Mouse (Mus musculus) spleen, postnatal 0 days (tissue): ENCODE measurements around the gene Olfr1082. TPM values are rescaled to one million over a fixed set of nuclear protein-coding genes. Genes with fewer than 3 reads are reported as not detected.

Experiments used
- polyA plus RNA-seq: library from polyadenylated mRNA; unstranded; fragments of >200 nt; fragmentation: Nextera tagmentation; extraction: Ambion mirVana; gene quantifications from 2 replicates; pipeline ENCODE4 v1.2.1, GENCODE M21; 2015

The Olfr1082 gene
- not detected in 2 replicates for polyA plus RNA-seq

GRCm38 (mm10) chr2:86598866-86599265 is at the start of gene Olfr1082:
Olfr1082 (minus strand) TSS chr2:86598966.

GRCm38 (mm10) chr2:86639625-86640024 is 40.9 kb upstream of the Olfr1082 start, which contains the start of gene Olfr1084:
Olfr1084 (minus strand) TSS chr2:86639725.

DNA sequence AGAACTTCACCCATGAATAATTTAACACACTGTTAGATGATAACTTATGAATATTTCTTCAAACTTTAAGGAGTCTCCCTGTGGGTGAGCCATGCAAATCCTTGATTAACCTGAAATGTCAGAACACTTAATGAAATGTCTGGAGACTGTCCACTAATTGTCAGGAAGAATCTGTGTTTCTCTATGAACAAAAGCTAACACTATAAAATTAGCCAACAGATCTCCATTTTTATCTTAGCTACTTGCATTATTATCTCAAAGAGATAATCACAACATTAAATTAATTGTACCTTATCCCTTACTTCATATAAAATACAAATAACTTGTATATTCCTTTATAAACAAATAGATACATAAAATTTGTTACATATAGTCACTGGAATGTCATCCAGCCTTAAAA is 40.6 kb downstream of the Olfr1082 start, which contains the start of gene Olfr1080:
TSS of gene Olfr1080 (minus strand) at position 101 of the 400 bp plus-strand sequence.

Other genes with a start within 250 kb of the Olfr1082 start
- gene Olfr1055, start 248.7 kb downstream of the Olfr1082 start, polyA plus RNA-seq, result not detected in 2 replicates
- gene Olfr1056, start 236.5 kb downstream of the Olfr1082 start, polyA plus RNA-seq, result not detected in 2 replicates
- not detected in 2 replicates for gene Olfr1057, start 220.6 kb downstream of the Olfr1082 start, polyA plus RNA-seq
- gene Olfr1058, start 210.4 kb downstream of the Olfr1082 start, polyA plus RNA-seq, result not detected in 2 replicates
- not detected in 2 replicates for gene Olfr1061, start 184.9 kb downstream of the Olfr1082 start, polyA plus RNA-seq
- not detected in 2 replicates for gene Olfr1062, start 172.2 kb downstream of the Olfr1082 start, polyA plus RNA-seq
- gene Olfr1065, start 148.4 kb downstream of the Olfr1082 start, polyA plus RNA-seq, result not detected in 2 replicates
- not detected in 2 replicates for gene Olfr1066, start 142.7 kb downstream of the Olfr1082 start, polyA plus RNA-seq
- not detected in 2 replicates for gene Olfr228, start 111.6 kb downstream of the Olfr1082 start, polyA plus RNA-seq
- not detected in 2 replicates for gene Olfr1076, start 90.5 kb downstream of the Olfr1082 start, polyA plus RNA-seq
- gene Olfr1079, start 56.5 kb downstream of the Olfr1082 start, polyA plus RNA-seq, result not detected in 2 replicates
- gene Olfr1080, start 40.7 kb downstream of the Olfr1082 start, polyA plus RNA-seq, result not detected in 2 replicates
- gene Olfr1084, start 40.8 kb upstream of the Olfr1082 start, polyA plus RNA-seq, result not detected in 2 replicates
- not detected in 2 replicates for gene Olfr1085, start 63.1 kb upstream of the Olfr1082 start, polyA plus RNA-seq
- not detected in 2 replicates for gene Olfr1086, start 81.1 kb upstream of the Olfr1082 start, polyA plus RNA-seq
- gene Olfr1087, start 99.4 kb upstream of the Olfr1082 start, polyA plus RNA-seq, result not detected in 2 replicates
- gene Olfr1089, start 134.7 kb upstream of the Olfr1082 start, polyA plus RNA-seq, result not detected in 2 replicates
- not detected in 2 replicates for gene Olfr1090, start 160.0 kb upstream of the Olfr1082 start, polyA plus RNA-seq
- gene Olfr1093, start 183.5 kb upstream of the Olfr1082 start, polyA plus RNA-seq, result not detected in 2 replicates
- gene Olfr141, start 211.1 kb upstream of the Olfr1082 start, polyA plus RNA-seq, result not detected in 2 replicates
- not detected in 2 replicates for gene Olfr1094, start 225.7 kb upstream of the Olfr1082 start, polyA plus RNA-seq